Mouse (Mus musculus) embryonic facial prominence, embryonic 10.5 days (tissue): Measurements from ENCODE around the gene Rps6kc1. TPM values are rescaled to one million over a fixed set of nuclear protein-coding genes. Genes with fewer than 3 reads are reported as not detected.

Source experiments
- DNase-seq: peaks from one replicate; pipeline ENCODE4 v3.0.0-alpha.2; 2017; ENCODE audit warnings: low spot score
- H3K27ac ChIP-seq: fragments of 300-500 bp; sonication (generic); replicated peaks from 2 replicates; pipeline ENCODE4 v1.5.1; 2016; ENCODE audit warnings: mild to moderate bottlenecking
- H3K27me3 ChIP-seq: fragments of 300-500 bp; sonication (generic); replicated peaks from 2 replicates; pipeline ENCODE4 v1.6.1; 2016; ENCODE audit warnings: low read depth, mild to moderate bottlenecking; ENCODE audit not compliant: poor library complexity, severe bottlenecking
- H3K36me3 ChIP-seq: fragments of 300-500 bp; sonication (generic); replicated peaks from 2 replicates; pipeline ENCODE4 v1.6.1; 2016; ENCODE audit warnings: mild to moderate bottlenecking, moderate library complexity
- H3K4me1 ChIP-seq: fragments of 300-500 bp; sonication (generic); 2 replicates; pipeline ENCODE4 v1.6.1; 2016
- H3K4me3 ChIP-seq: fragments of 300-500 bp; sonication (generic); 2 replicates; pipeline ENCODE4 v1.5.1; 2016; ENCODE audit warnings: mild to moderate bottlenecking, moderate library complexity
- H3K9me3 ChIP-seq: fragments of 300-500 bp; sonication (generic); 2 replicates; pipeline ENCODE4 v1.6.1; 2016; ENCODE audit warnings: mild to moderate bottlenecking
- WGBS: fragments of 180-500 bp; shearing (Covaris S2); methylation state at CpG from one replicate; pipeline ENCODE4 v1.1.7; 2016; 5-methylcytosine and 5-hydroxymethylcytosine counted together
- polyA plus RNA-seq: library from polyadenylated mRNA; unstranded; fragments of >200 nt; fragmentation: Nextera tagmentation; extraction: Ambion mirVana; gene quantifications from 2 replicates; pipeline ENCODE4 v1.2.1, GENCODE M21; 2016

The Rps6kc1 gene
- polyA plus RNA-seq, 1 experiment from 2014 or later, result 16.9 TPM

DNA sequence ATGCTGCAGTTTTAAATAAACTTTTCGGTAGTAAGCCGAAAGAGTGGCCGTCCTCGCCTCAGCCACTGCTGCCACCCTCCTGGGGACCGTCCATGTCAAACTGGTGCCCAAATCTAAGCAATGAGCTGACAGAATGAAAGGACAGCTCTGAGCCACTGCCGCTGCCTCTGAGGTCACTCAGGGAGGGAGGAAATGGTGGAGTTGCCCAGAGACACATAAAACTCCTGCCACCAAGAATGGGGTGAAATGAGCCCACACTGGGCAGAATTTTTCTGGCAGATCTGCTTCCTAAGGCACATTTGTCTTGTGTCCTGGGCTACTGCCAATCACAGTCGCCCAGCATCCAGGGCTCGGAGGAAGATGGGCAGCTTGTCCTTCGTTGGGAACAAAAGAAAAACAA is 255.5 kb downstream of the Rps6kc1 start:
- 69% methylated on average over 9 of the region's 9 CpGs for WGBS
- Histone ChIP-seq H3K9me3 (no peaks in the 10 kb centered on the region), H3K4me3 (no peak overlapping the region), H3K27ac (no peak overlapping the region), H3K4me1 (peaks cover 22% of the 10 kb centered on the region), H3K36me3 (no peaks in the 10 kb centered on the region), H3K27me3 (peaks cover 4% of the 10 kb centered on the region)
- no peak for DNase-seq

- H3K36me3 ChIP-seq, result no peaks in the 10 kb centered on the region
- H3K4me1 ChIP-seq, result peaks cover 20% of the 10 kb centered on the region
- H3K27ac ChIP-seq, result no peak overlapping the region
- WGBS, result 85% methylated on average over 7 of the region's 7 CpGs
- DNase-seq, result no peak
- peaks cover 4% of the 10 kb centered on the region for H3K27me3 ChIP-seq
- no peaks in the 10 kb centered on the region for H3K9me3 ChIP-seq
- no peak overlapping the region for H3K4me3 ChIP-seq
These were observed 255.9 kb downstream of the Rps6kc1 start for GRCm38 (mm10) chr1:190655651-190656050.

- Histone ChIP-seq H3K27ac (no peak overlapping the region), H3K9me3 (no peaks in the 10 kb centered on the region), H3K36me3 (no peaks in the 10 kb centered on the region), H3K4me3 (no peak overlapping the region), H3K27me3 (peaks cover 4% of the 10 kb centered on the region), H3K4me1 (peaks cover 20% of the 10 kb centered on the region)
- DNase-seq, result no peak
- 94% methylated on average over 7 of the region's 7 CpGs for WGBS
These were observed 256.5 kb downstream of the Rps6kc1 start for GRCm38 (mm10) chr1:190655081-190655480.

- Histone ChIP-seq H3K4me3 (no peak overlapping the region), H3K36me3 (no peaks in the 10 kb centered on the region), H3K4me1 (peaks cover 18% of the 10 kb centered on the region), H3K27ac (no peak overlapping the region), H3K9me3 (no peaks in the 10 kb centered on the region), H3K27me3 (peaks cover 4% of the 10 kb centered on the region)
- 93% methylated on average over 6 of the region's 6 CpGs for WGBS
- no peak for DNase-seq
These were observed 256.9 kb downstream of the Rps6kc1 start for GRCm38 (mm10) chr1:190654694-190655001.

- Histone ChIP-seq H3K4me1 (peaks cover 14% of the 10 kb centered on the region; the same call in 1 of the 2 replicates), H3K9me3 (no peaks in the 10 kb centered on the region), H3K27me3 (peaks cover 4% of the 10 kb centered on the region; the same call in 1 of the 2 replicates), H3K36me3 (no peaks in the 10 kb centered on the region), H3K27ac (no peak overlapping the region), H3K4me3 (no peak overlapping the region)
- no peak for DNase-seq
- 88% methylated on average over 20 of the region's 20 CpGs for WGBS
These were observed 257.4 kb downstream of the Rps6kc1 start for GRCm38 (mm10) chr1:190653989-190654693.

DNA sequence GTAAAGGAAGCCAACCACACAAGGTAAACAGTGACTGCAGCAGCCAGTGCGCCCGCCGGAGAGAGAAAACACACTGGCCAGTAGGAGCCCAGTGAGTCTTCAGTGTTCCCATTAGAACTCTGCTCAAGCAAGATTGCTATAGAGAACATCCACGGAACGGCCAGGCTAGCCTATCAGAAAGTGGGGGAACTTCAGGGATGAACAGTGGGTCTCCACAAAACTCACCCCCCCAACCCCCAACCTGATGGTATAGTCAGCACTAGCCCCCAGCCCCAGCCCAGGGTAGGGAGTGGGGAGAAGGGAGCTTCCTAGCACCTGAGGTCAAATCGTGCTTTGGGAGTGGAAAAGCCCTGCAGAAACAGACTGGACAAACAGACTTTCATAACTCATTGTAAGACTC is 258.5 kb downstream of the Rps6kc1 start:
- H3K36me3 ChIP-seq, result no peaks in the 10 kb centered on the region
- peaks cover 8% of the 10 kb centered on the region; the same call in 1 of the 2 replicates for H3K4me1 ChIP-seq
- peaks cover 4% of the 10 kb centered on the region; the same call in 1 of the 2 replicates for H3K27me3 ChIP-seq
- H3K4me3 ChIP-seq, result no peak overlapping the region
- DNase-seq, result no peak
- no peaks in the 10 kb centered on the region for H3K9me3 ChIP-seq
- no peak overlapping the region for H3K27ac ChIP-seq
- WGBS, result 83% methylated on average over 6 of the region's 6 CpGs

Other genes with a start within 250 kb of the Rps6kc1 start
- 50.4 and 55.3 TPM in 2 replicates for gene Angel2, start 13.3 kb upstream of the Rps6kc1 start, polyA plus RNA-seq
- gene Vash2, start 67.5 kb upstream of the Rps6kc1 start, polyA plus RNA-seq, result 52.7 and 56.7 TPM in 2 replicates
- gene Flvcr1, start 114.4 kb upstream of the Rps6kc1 start, polyA plus RNA-seq, result 6.9 and 7.4 TPM in 2 replicates
- not detected in 2 replicates for gene Spata45, start 124.9 kb upstream of the Rps6kc1 start, polyA plus RNA-seq
- 10.3 and 12.4 TPM in 2 replicates for gene Tatdn3, start 151.2 kb upstream of the Rps6kc1 start, polyA plus RNA-seq
- gene Nsl1, start 151.2 kb upstream of the Rps6kc1 start, polyA plus RNA-seq, result 35.4 and 38.6 TPM in 2 replicates
- 7.1 and 9.8 TPM in 2 replicates for gene Batf3, start 186.1 kb upstream of the Rps6kc1 start, polyA plus RNA-seq